Mouse (Mus musculus) brain, embryonic 14.5 days (tissue): Measurements from ENCODE around the gene Cacul1.

Experiments used
- CTCF ChIP-seq: fragments of 200-500 bp; IDR thresholded peaks from 2 replicates; pipeline ENCODE4 v1.5.1; 2012; ENCODE audit warnings: inconsistent platforms, mild to moderate bottlenecking, moderate library complexity, borderline replicate concordance; ENCODE audit not compliant: insufficient read depth, insufficient read length; ENCODE audit errors: extremely low read depth
- POLR2A ChIP-seq: fragments of 200-500 bp; IDR thresholded peaks from 2 replicates; pipeline ENCODE4 v1.6.1; 2012; ENCODE audit warnings: mild to moderate bottlenecking, inconsistent platforms, borderline replicate concordance; ENCODE audit not compliant: poor library complexity, insufficient read depth, insufficient read length, severe bottlenecking; ENCODE audit errors: extremely low read depth

GRCm38 (mm10) chr19:60530171-60530570 is 50.7 kb downstream of the Cacul1 start:
- no peak for TF ChIP-seq CTCF
- TF ChIP-seq POLR2A = no peak
